Mouse (Mus musculus): ENCODE results near the gene Adamtsl3. TPM values are rescaled to one million over a fixed set of nuclear protein-coding genes. Genes with fewer than 3 reads are reported as not detected.
A peak's percentile ranks its signal among the peaks of the same experiment; 100 is the strongest.
"Not testable (repeated sequence)": the region's sequence is repeated elsewhere in the genome, so short reads cannot be mapped to it uniquely, and the experiment has no call there.

Gene Adamtsl3
- polyA plus RNA-seq, 1 experiment from 2014 or later: 4.8 TPM

GRCm38 (mm10) chr7:82416653-82417052 lies 81.2 kb downstream of the Adamtsl3 start:
- DNase-seq (ENCODE audit: low spot score): no peak
- ATAC-seq (ENCODE audit: low read depth): no peak
- H3K4me2 ChIP-seq (ENCODE audit: low read depth, low read length): no peak overlapping the region
- 70% methylated on average over 6 of the region's 6 CpGs for WGBS
- no peak overlapping the region for H3K9ac ChIP-seq (ENCODE audit: low read depth, low read length)
- peaks cover 3% of the 10 kb centered on the region; the same call in 1 of the 2 replicates for H3K4me1 ChIP-seq (ENCODE audit: control insufficient read depth, insufficient read depth, low read length)
- H3K9me3 ChIP-seq (ENCODE audit: control insufficient read depth, low read length): no peaks in the 10 kb centered on the region
- no peaks in the 10 kb centered on the region; the same call in 1 of the 2 replicates for H3K27me3 ChIP-seq (replicated peaks; ENCODE audit: control insufficient read depth, insufficient read depth, low read length)
- H3K36me3 ChIP-seq (ENCODE audit: control insufficient read depth, insufficient read depth, low read length): no peaks in the 10 kb centered on the region
- H3K4me3 ChIP-seq (ENCODE audit: low read depth, low read length): no peak overlapping the region
- H3K27ac ChIP-seq (replicated peaks; ENCODE audit: low read depth, low read length): no peak overlapping the region

- 67% methylated on average over 4 of the region's 4 CpGs for WGBS
- DNase-seq (ENCODE audit: low spot score) (peak; percentile 57), ATAC-seq (ENCODE audit: low read depth) (no peak)
- H3K4me2 ChIP-seq (ENCODE audit: low read depth, low read length): no peak overlapping the region
- H3K9me3 ChIP-seq (ENCODE audit: control insufficient read depth, low read length): no peaks in the 10 kb centered on the region
- H3K27me3 ChIP-seq (replicated peaks; ENCODE audit: control insufficient read depth, insufficient read depth, low read length): no peaks in the 10 kb centered on the region; the same call in 1 of the 2 replicates
- peaks cover 3% of the 10 kb centered on the region; the same call in 1 of the 2 replicates for H3K4me1 ChIP-seq (ENCODE audit: control insufficient read depth, insufficient read depth, low read length)
- no peaks in the 10 kb centered on the region for H3K36me3 ChIP-seq (ENCODE audit: control insufficient read depth, insufficient read depth, low read length)
- no peak overlapping the region for H3K27ac ChIP-seq (replicated peaks; ENCODE audit: low read depth, low read length)
- no peak overlapping the region for H3K9ac ChIP-seq (ENCODE audit: low read depth, low read length)
- no peak overlapping the region for H3K4me3 ChIP-seq (ENCODE audit: low read depth, low read length)
Measured at GRCm38 (mm10) chr7:82417053-82417452, 81.6 kb downstream of the Adamtsl3 start.

- H3K27me3 ChIP-seq (replicated peaks; ENCODE audit: control insufficient read depth, insufficient read depth, low read length); H3K4me3 ChIP-seq (ENCODE audit: low read depth, low read length); H3K27ac ChIP-seq (replicated peaks; ENCODE audit: low read depth, low read length); DNase-seq (ENCODE audit: low spot score); H3K9me3 ChIP-seq (ENCODE audit: control insufficient read depth, low read length); H3K4me2 ChIP-seq (ENCODE audit: low read depth, low read length); ATAC-seq (ENCODE audit: low read depth); H3K36me3 ChIP-seq (ENCODE audit: control insufficient read depth, insufficient read depth, low read length); H3K9ac ChIP-seq (ENCODE audit: low read depth, low read length): not testable (repeated sequence)
- peaks cover 22% of the 10 kb centered on the region for H3K4me1 ChIP-seq (ENCODE audit: control insufficient read depth, insufficient read depth, low read length)
- WGBS: 58% methylated on average over 6 of the region's 6 CpGs
Measured at GRCm38 (mm10) chr7:82420329-82421052, 85.0 kb downstream of the Adamtsl3 start.

GRCm38 (mm10) chr7:82422561-82422960 lies 87.1 kb downstream of the Adamtsl3 start:
- H3K9me3 ChIP-seq (ENCODE audit: control insufficient read depth, low read length): no peaks in the 10 kb centered on the region
- DNase-seq (ENCODE audit: low spot score) (peak; percentile 32), ATAC-seq (ENCODE audit: low read depth) (no peak)
- H3K36me3 ChIP-seq (ENCODE audit: control insufficient read depth, insufficient read depth, low read length): no peaks in the 10 kb centered on the region
- no peak overlapping the region for H3K4me2 ChIP-seq (ENCODE audit: low read depth, low read length)
- no peak overlapping the region for H3K9ac ChIP-seq (ENCODE audit: low read depth, low read length)
- no peak overlapping the region for H3K4me3 ChIP-seq (ENCODE audit: low read depth, low read length)
- H3K27ac ChIP-seq (replicated peaks; ENCODE audit: low read depth, low read length): no peak overlapping the region
- no peaks in the 10 kb centered on the region; the same call in 1 of the 2 replicates for H3K27me3 ChIP-seq (replicated peaks; ENCODE audit: control insufficient read depth, insufficient read depth, low read length)
- peaks cover 31% of the 10 kb centered on the region for H3K4me1 ChIP-seq (ENCODE audit: control insufficient read depth, insufficient read depth, low read length)
- 46% methylated on average over 3 of the region's 3 CpGs for WGBS

- Histone ChIP-seq H3K36me3 (ENCODE audit: control insufficient read depth, insufficient read depth, low read length) (no peaks in the 10 kb centered on the region), H3K27ac (replicated peaks; ENCODE audit: low read depth, low read length) (no peak overlapping the region), H3K9me3 (ENCODE audit: control insufficient read depth, low read length) (no peaks in the 10 kb centered on the region), H3K4me1 (ENCODE audit: control insufficient read depth, insufficient read depth, low read length) (peaks cover 30% of the 10 kb centered on the region), H3K4me2 (ENCODE audit: low read depth, low read length) (no peak overlapping the region), H3K9ac (ENCODE audit: low read depth, low read length) (no peak overlapping the region), H3K27me3 (replicated peaks; ENCODE audit: control insufficient read depth, insufficient read depth, low read length) (no peaks in the 10 kb centered on the region; the same call in 1 of the 2 replicates), H3K4me3 (ENCODE audit: low read depth, low read length) (no peak overlapping the region)
- ATAC-seq (ENCODE audit: low read depth): no peak
- DNase-seq (ENCODE audit: low spot score): no peak
- 79% methylated on average over 2 of the region's 2 CpGs for WGBS
Measured at GRCm38 (mm10) chr7:82423602-82424001, 88.1 kb downstream of the Adamtsl3 start.

- H3K4me2 ChIP-seq (ENCODE audit: low read depth, low read length): 0 out of 2 replicates have a peak overlapping the region, but pooled peaks have one; percentile 42
- H3K27me3 ChIP-seq (replicated peaks; ENCODE audit: control insufficient read depth, insufficient read depth, low read length): no peaks in the 10 kb centered on the region; the same call in 1 of the 2 replicates
- H3K27ac ChIP-seq (replicated peaks; ENCODE audit: low read depth, low read length): no peak overlapping the region
- no peak overlapping the region for H3K9ac ChIP-seq (ENCODE audit: low read depth, low read length)
- DNase-seq (ENCODE audit: low spot score): no peak
- ATAC-seq (ENCODE audit: low read depth): no peak
- no peaks in the 10 kb centered on the region for H3K9me3 ChIP-seq (ENCODE audit: control insufficient read depth, low read length)
- H3K4me1 ChIP-seq (ENCODE audit: control insufficient read depth, insufficient read depth, low read length): peaks cover 28% of the 10 kb centered on the region
- WGBS: 58% methylated on average over 1 of the region's 1 CpGs
- H3K36me3 ChIP-seq (ENCODE audit: control insufficient read depth, insufficient read depth, low read length): no peaks in the 10 kb centered on the region
- H3K4me3 ChIP-seq (ENCODE audit: low read depth, low read length): no peak overlapping the region
Measured at GRCm38 (mm10) chr7:82424281-82424680, 88.8 kb downstream of the Adamtsl3 start.

- Histone ChIP-seq H3K9me3 (ENCODE audit: control insufficient read depth, low read length) (no peaks in the 10 kb centered on the region), H3K36me3 (ENCODE audit: control insufficient read depth, insufficient read depth, low read length) (no peaks in the 10 kb centered on the region), H3K4me1 (ENCODE audit: control insufficient read depth, insufficient read depth, low read length) (peaks cover 28% of the 10 kb centered on the region), H3K27me3 (replicated peaks; ENCODE audit: control insufficient read depth, insufficient read depth, low read length) (no peaks in the 10 kb centered on the region; the same call in 1 of the 2 replicates), H3K4me2 (ENCODE audit: low read depth, low read length) (peak overlapping the region; percentile 42), H3K4me3 (ENCODE audit: low read depth, low read length) (0 out of 2 replicates have a peak overlapping the region, but pooled peaks have one; percentile 3), H3K9ac (ENCODE audit: low read depth, low read length) (no peak overlapping the region), H3K27ac (replicated peaks; ENCODE audit: low read depth, low read length) (no peak overlapping the region)
- ATAC-seq (ENCODE audit: low read depth) (0 out of 2 replicates have a peak, but pooled peaks have one; percentile 30), DNase-seq (ENCODE audit: low spot score) (peak; percentile 90)
- 28% methylated on average over 11 of the region's 11 CpGs for WGBS
Measured at GRCm38 (mm10) chr7:82425374-82425773, 89.9 kb downstream of the Adamtsl3 start.

GRCm38 (mm10) chr7:82429447-82429846 lies 94.0 kb downstream of the Adamtsl3 start:
- H3K27ac ChIP-seq (replicated peaks; ENCODE audit: low read depth, low read length): no peak overlapping the region
- H3K4me2 ChIP-seq (ENCODE audit: low read depth, low read length): no peak overlapping the region
- peaks cover 18% of the 10 kb centered on the region for H3K4me1 ChIP-seq (ENCODE audit: control insufficient read depth, insufficient read depth, low read length)
- H3K4me3 ChIP-seq (ENCODE audit: low read depth, low read length): no peak overlapping the region
- DNase-seq (ENCODE audit: low spot score): no peak
- no peak overlapping the region for H3K9ac ChIP-seq (ENCODE audit: low read depth, low read length)
- no peaks in the 10 kb centered on the region for H3K36me3 ChIP-seq (ENCODE audit: control insufficient read depth, insufficient read depth, low read length)
- no peaks in the 10 kb centered on the region for H3K9me3 ChIP-seq (ENCODE audit: control insufficient read depth, low read length)
- WGBS: 83% methylated on average over 4 of the region's 4 CpGs
- no peak for ATAC-seq (ENCODE audit: low read depth)
- H3K27me3 ChIP-seq (replicated peaks; ENCODE audit: control insufficient read depth, insufficient read depth, low read length): no peaks in the 10 kb centered on the region; the same call in 1 of the 2 replicates

- Histone ChIP-seq H3K4me1 (ENCODE audit: control insufficient read depth, insufficient read depth, low read length) (no peaks in the 10 kb centered on the region), H3K27ac (replicated peaks; ENCODE audit: low read depth, low read length) (no peak overlapping the region), H3K27me3 (replicated peaks; ENCODE audit: control insufficient read depth, insufficient read depth, low read length) (no peaks in the 10 kb centered on the region), H3K9me3 (ENCODE audit: control insufficient read depth, low read length) (no peaks in the 10 kb centered on the region), H3K9ac (ENCODE audit: low read depth, low read length) (no peak overlapping the region), H3K4me2 (ENCODE audit: low read depth, low read length) (no peak overlapping the region), H3K4me3 (ENCODE audit: low read depth, low read length) (no peak overlapping the region), H3K36me3 (ENCODE audit: control insufficient read depth, insufficient read depth, low read length) (no peaks in the 10 kb centered on the region)
- peak; percentile 56 for DNase-seq (ENCODE audit: low spot score)
- WGBS: 35% methylated on average over 2 of the region's 2 CpGs
- ATAC-seq (ENCODE audit: low read depth): no peak
Measured at GRCm38 (mm10) chr7:82431572-82431971, 96.1 kb downstream of the Adamtsl3 start.
